Mouse (Mus musculus): ENCODE data around the gene Arhgap9. TPM values are rescaled to one million over a fixed set of nuclear protein-coding genes. Genes with fewer than 3 reads are reported as not detected.

Arhgap9 gene
- total and polyA plus RNA-seq, 3 experiments: 43.3 to 89.2 (median 54.8) TPM

DNA sequence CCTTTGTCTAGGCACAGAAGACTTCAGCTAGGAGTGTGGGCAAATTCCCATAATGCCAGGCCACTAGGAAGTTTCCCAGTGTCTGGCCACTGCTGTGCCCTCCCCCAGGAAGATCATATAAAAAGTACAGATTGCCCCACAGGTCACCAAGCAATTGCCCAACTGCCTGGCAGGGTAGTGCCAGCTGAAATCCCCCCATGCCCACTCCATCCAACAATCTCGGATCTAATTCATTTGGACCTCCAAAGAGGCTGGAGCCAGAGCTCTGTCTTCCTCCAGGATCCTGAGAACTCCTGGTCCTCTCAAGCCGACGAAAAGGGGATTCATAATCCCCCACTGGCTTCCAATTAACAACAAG, 33.8 kb upstream of the Arhgap9 start:
- peak overlapping the region; percentile 81 for H3K4me3 ChIP-seq (ENCODE audit: low read depth, low read length)
- H3K36me3 ChIP-seq (replicated peaks): peaks cover 59% of the 10 kb centered on the region
- DNase-seq (ENCODE audit: low spot score): no peak
- H3K4me1 ChIP-seq (ENCODE audit: insufficient read depth, low read depth, low read length): peaks cover 77% of the 10 kb centered on the region
- no peaks in the 10 kb centered on the region for H3K27me3 ChIP-seq (ENCODE audit: insufficient read depth, low read length)
- TF ChIP-seq POLR2AphosphoS5 (IDR thresholded peaks at IDR 0.05; ENCODE audit: insufficient replicate concordance, low read depth, low read length) (no peak), CTCF (IDR thresholded peaks at IDR 0.05; ENCODE audit: low read depth, low read length) (no peak), GATA2 (IDR thresholded peaks at IDR 0.05; ENCODE audit: borderline replicate concordance, low read depth, low read length) (no peak), TAL1 (conservative IDR thresholded peaks at IDR 0.05; ENCODE audit: low read depth, low read length) (no peak), GATA1 (IDR thresholded peaks at IDR 0.05; ENCODE audit: borderline replicate concordance, low read length) (no peak)
- ATAC-seq (ENCODE audit: extremely low read depth, insufficient number of reproducible peaks, low FRiP score, poor library complexity, severe bottlenecking): no peak
- H3K9me3 ChIP-seq (replicated peaks): no peaks in the 10 kb centered on the region

- Histone ChIP-seq H3K4me1 (ENCODE audit: insufficient read depth, low read depth, low read length) (peaks cover 78% of the 10 kb centered on the region), H3K9me3 (replicated peaks) (no peaks in the 10 kb centered on the region), H3K36me3 (replicated peaks) (peaks cover 59% of the 10 kb centered on the region), H3K4me3 (ENCODE audit: low read depth, low read length) (peak overlapping the region; percentile 81), H3K27me3 (ENCODE audit: insufficient read depth, low read length) (no peaks in the 10 kb centered on the region)
- DNase-seq (ENCODE audit: low spot score) (peak; percentile 70), ATAC-seq (ENCODE audit: extremely low read depth, insufficient number of reproducible peaks, low FRiP score, poor library complexity, severe bottlenecking) (no peak)
- TF ChIP-seq POLR2AphosphoS5 (IDR thresholded peaks at IDR 0.05; ENCODE audit: insufficient replicate concordance, low read depth, low read length) (no peak), GATA1 (IDR thresholded peaks at IDR 0.05; ENCODE audit: borderline replicate concordance, low read length) (no peak), GATA2 (IDR thresholded peaks at IDR 0.05; ENCODE audit: borderline replicate concordance, low read depth, low read length) (no peak), CTCF (IDR thresholded peaks at IDR 0.05; ENCODE audit: low read depth, low read length) (no peak), TAL1 (conservative IDR thresholded peaks at IDR 0.05; ENCODE audit: low read depth, low read length) (no peak)
Observed at GRCm38 (mm10) chr10:127288328-127288799, 33.4 kb upstream of the Arhgap9 start.

DNA sequence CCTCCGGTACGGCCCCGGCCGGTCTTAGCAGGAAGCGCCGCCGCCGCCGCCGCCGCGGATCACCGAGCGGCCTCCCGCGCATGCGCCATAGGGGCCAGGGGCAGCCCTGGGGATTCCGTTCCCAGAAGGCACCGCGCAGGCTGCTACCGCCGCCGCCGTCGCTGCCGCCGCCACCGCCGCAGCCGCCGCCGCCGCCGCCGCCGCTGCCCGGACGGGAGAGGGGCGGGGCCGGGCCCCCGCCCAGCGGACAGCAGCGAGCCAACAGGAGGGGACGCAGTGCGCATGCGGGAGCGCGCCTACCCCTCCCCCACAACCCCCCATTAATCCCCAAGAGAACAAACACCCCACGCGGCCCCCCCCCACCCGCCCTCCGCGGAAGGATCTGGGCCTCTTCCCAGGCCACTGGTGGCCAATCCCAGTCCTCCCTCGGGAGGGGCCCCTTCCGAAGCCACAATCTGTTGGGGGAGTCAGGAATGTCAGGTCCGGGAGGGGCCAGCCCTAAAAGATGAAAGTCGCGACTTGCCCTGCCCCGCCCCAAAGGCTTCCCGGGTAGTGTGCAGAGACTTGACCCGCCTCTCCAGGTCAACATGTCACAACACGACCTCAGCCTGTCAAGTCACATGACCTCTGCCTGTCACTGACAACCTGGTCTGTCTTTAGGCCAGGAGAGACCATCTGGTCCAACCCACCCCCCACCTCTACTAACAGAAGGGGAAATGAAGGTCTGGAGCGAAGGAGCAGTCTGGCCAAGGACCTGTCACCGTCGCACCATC, 32.8 kb upstream of the Arhgap9 start, which contains the start of gene Mbd6:
Gene Mbd6, minus strand, starts transcription at position 219 of the 773 bp plus-strand sequence.
- H3K4me1 ChIP-seq (ENCODE audit: insufficient read depth, low read depth, low read length): peaks cover 78% of the 10 kb centered on the region
- H3K4me3 ChIP-seq (ENCODE audit: low read depth, low read length): peak within 1 kb of the TSS; percentile 81
- TF ChIP-seq POLR2AphosphoS5 (IDR thresholded peaks at IDR 0.05; ENCODE audit: insufficient replicate concordance, low read depth, low read length) (0 out of 2 replicates have a peak, but pooled peaks have one; percentile 17), GATA2 (IDR thresholded peaks at IDR 0.05; ENCODE audit: borderline replicate concordance, low read depth, low read length) (no peak)
- no peaks in the 10 kb centered on the region for H3K27me3 ChIP-seq (ENCODE audit: insufficient read depth, low read length)
- peaks cover 59% of the 10 kb centered on the region for H3K36me3 ChIP-seq (replicated peaks)
- no peaks in the 10 kb centered on the region for H3K9me3 ChIP-seq (replicated peaks)
- DNase-seq (ENCODE audit: low spot score): peak; percentile 97
- peak; percentile 54 for ATAC-seq (ENCODE audit: extremely low read depth, insufficient number of reproducible peaks, low FRiP score, poor library complexity, severe bottlenecking)

DNA sequence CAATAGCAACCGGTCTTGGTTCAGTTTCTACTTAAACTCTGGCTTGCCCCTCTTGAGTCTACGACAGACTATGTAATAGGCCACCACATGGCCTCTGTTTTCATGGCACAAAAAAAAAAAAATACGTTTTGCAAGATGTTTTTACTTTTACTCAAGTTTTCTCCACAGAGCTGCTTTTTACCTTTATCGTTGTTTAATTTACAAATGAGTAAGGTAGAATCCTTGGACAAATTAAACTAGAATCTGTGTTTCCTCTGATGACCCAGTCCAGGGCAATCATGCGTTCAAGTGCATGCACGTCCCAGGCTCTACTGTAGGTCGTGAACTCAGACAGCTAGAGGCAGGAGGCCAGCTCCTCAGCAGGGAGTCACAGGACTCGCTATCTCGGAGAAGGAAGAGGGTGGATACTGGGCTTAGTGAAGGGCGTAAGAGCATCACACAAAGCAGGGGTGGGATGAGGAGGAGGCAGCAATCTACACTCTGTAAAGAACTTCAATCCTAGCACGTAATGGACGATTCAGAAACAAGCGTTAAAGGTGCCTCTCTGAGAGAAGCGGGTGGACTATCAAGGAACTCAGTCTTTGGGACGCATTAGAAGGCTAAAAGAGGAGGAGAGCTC, 32.1 kb upstream of the Arhgap9 start:
- no peaks in the 10 kb centered on the region for H3K27me3 ChIP-seq (ENCODE audit: insufficient read depth, low read length)
- no peak; the same call in 1 of the 2 replicates for TF ChIP-seq POLR2AphosphoS5 (IDR thresholded peaks at IDR 0.05; ENCODE audit: insufficient replicate concordance, low read depth, low read length)
- no peak for TF ChIP-seq GATA1 (IDR thresholded peaks at IDR 0.05; ENCODE audit: borderline replicate concordance, low read length)
- TF ChIP-seq TAL1 (conservative IDR thresholded peaks at IDR 0.05; ENCODE audit: low read depth, low read length): no peak
- TF ChIP-seq GATA2 (IDR thresholded peaks at IDR 0.05; ENCODE audit: borderline replicate concordance, low read depth, low read length): no peak
- TF ChIP-seq CTCF (IDR thresholded peaks at IDR 0.05; ENCODE audit: low read depth, low read length): no peak
- H3K4me1 ChIP-seq (ENCODE audit: insufficient read depth, low read depth, low read length): peaks cover 77% of the 10 kb centered on the region
- DNase-seq (ENCODE audit: low spot score) (no peak), ATAC-seq (ENCODE audit: extremely low read depth, insufficient number of reproducible peaks, low FRiP score, poor library complexity, severe bottlenecking) (no peak)
- peaks cover 59% of the 10 kb centered on the region for H3K36me3 ChIP-seq (replicated peaks)
- no peaks in the 10 kb centered on the region for H3K9me3 ChIP-seq (replicated peaks)
- peak overlapping the region; percentile 81 for H3K4me3 ChIP-seq (ENCODE audit: low read depth, low read length)

DNA sequence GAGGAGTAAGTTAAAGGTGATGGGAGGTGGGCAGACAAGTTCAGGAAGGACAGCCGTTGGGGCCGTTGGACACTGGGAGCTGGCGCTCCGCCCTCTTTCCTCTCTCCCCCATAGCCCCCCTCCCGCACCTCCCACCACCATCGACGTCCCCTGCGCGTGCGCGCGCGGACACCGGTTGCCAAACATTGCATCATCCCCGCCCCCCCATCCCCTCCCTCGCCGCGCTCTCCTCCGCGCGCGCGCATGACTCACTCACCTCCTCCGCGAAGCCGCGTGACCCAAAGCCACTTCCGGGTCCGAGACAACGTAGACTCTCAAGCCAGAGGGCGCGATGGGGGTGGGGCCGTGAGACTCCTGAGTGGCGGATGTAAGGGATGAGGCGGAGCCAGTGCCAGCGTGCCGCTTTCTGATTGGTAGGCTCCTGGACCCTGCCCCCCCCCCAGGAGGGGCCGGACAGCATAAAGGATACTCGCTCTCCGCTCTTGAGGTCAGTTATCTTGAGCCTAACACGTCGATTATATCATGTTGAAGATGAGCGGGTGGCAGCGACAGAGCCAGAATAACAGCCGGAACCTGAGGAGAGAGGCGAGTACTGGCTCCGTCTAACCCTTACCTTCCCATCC, 31.3 kb upstream of the Arhgap9 start:
- H3K4me1 ChIP-seq (ENCODE audit: insufficient read depth, low read depth, low read length): peaks cover 77% of the 10 kb centered on the region
- peak; percentile 73 for ATAC-seq (ENCODE audit: extremely low read depth, insufficient number of reproducible peaks, low FRiP score, poor library complexity, severe bottlenecking)
- TF ChIP-seq TAL1 (conservative IDR thresholded peaks at IDR 0.05; ENCODE audit: low read depth, low read length) (no peak), POLR2AphosphoS5 (IDR thresholded peaks at IDR 0.05; ENCODE audit: insufficient replicate concordance, low read depth, low read length) (peak; percentile 98; the same call in 1 of the 2 replicates)
- H3K9me3 ChIP-seq (replicated peaks): no peaks in the 10 kb centered on the region
- peak; percentile 92 for DNase-seq (ENCODE audit: low spot score)
- H3K36me3 ChIP-seq (replicated peaks): peaks cover 59% of the 10 kb centered on the region
- no peaks in the 10 kb centered on the region for H3K27me3 ChIP-seq (ENCODE audit: insufficient read depth, low read length)
- peak overlapping the region; percentile 81 for H3K4me3 ChIP-seq (ENCODE audit: low read depth, low read length)
